Comparison of ENCODE assay signal across 19 mouse cellular contexts in the genomic region with DNA sequence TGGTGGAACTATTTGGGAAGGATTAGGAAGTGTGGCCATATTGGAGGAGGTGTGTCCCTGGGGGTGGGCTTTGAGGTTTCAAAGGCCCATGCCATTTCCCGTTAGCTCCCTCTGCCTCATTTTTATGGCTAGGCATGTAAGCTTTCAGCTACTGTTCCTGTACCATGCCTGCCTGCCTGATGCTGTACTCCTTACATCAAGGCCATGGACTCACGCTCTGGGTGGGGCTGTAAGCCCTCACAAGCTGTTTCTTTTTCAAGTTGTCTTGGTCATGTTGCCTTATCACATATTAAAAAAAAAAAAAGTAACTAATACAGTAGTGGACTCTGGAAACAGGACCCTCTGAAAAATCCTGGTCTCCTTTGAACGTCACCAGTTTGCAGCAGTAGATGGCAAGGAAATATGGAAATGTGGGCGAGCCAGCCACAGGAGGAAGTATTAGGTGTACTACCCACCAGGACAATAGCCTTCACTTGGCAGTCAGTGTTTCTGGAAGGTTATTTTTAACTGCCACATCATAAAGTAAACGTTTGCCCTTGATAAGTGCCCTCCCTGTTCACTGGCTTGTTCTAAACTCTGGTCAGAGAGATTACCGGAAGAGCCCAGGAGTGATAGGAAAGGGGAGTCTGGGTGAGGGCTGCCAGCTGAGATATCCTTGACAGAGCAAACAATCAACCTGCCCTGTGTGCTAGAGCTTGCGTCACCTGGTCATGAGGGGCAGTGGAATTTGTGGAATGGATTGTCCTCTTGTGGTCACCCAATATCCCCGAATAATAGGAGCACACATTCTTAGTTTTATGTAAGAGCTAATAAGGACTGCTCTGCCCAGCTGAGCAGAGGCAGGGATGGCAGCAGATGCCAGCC.
DNase-seq lines count a peak whose midpoint lies in the region; ATAC-seq lines count a peak whose summit lies in the region.
"Had no signal": no experiment of that assay in that cellular context is flagged by ENCODE, and none has a peak within 500 bp of the region (broad histone marks: within the 10 kb centered on the region; RNA-seq: fewer than 3 reads in every experiment).

No protein-coding gene starts in this region.

- no peaks in the 10 kb centered on the region for H3K36me3 ChIP-seq in heart, embryonic 15.5 days
- H3K36me3 ChIP-seq in liver, embryonic 11.5 days (ENCODE audit: control insufficient read depth, insufficient read depth, low read length), result no peaks in the 10 kb centered on the region
- no peaks in the 10 kb centered on the region for H3K36me3 ChIP-seq in kidney, embryonic 16.5 days (ENCODE audit: insufficient read depth, low read length)
- H3K36me3 ChIP-seq: embryonic facial prominence, embryonic 12.5 days; forebrain, embryonic 15.5 days; limb, embryonic 13.5 days had no signal

- ATAC-seq in heart, embryonic 15.5 days (replicated peaks; ENCODE audit: insufficient number of reproducible peaks, insufficient read depth, low FRiP score, low read depth), result peak; percentile 87
- peak; percentile 51; the same call in 1 of the 2 replicates for ATAC-seq in liver, embryonic 11.5 days (replicated peaks; ENCODE audit: low FRiP score)
- ATAC-seq in inflammation-experienced regulatory T-cells, adult 6 months, result no peak
- no peak for ATAC-seq in kidney, embryonic 16.5 days (ENCODE audit: low FRiP score, low TSS enrichment)
- ATAC-seq: forebrain, embryonic 15.5 days; hindbrain, embryonic 16.5 days had no signal

- no peak overlapping the region for H3K9ac ChIP-seq in heart, embryonic 15.5 days
- H3K9ac ChIP-seq in liver, embryonic 11.5 days (ENCODE audit: low read depth, low read length), result no peak overlapping the region
- no peak overlapping the region for H3K9ac ChIP-seq in kidney, embryonic 16.5 days (replicated peaks; ENCODE audit: low read length)
- H3K9ac ChIP-seq: embryonic facial prominence, embryonic 12.5 days; forebrain, embryonic 15.5 days; limb, embryonic 13.5 days had no signal

- no peaks in the 10 kb centered on the region for H3K27me3 ChIP-seq in heart, embryonic 15.5 days
- H3K27me3 ChIP-seq in liver, embryonic 11.5 days (replicated peaks; ENCODE audit: control insufficient read depth, insufficient read depth, low read length), result no peaks in the 10 kb centered on the region
- H3K27me3 ChIP-seq in kidney, embryonic 16.5 days (ENCODE audit: insufficient read depth, low read length), result no peaks in the 10 kb centered on the region
- H3K27me3 ChIP-seq: embryonic facial prominence, embryonic 12.5 days; forebrain, embryonic 15.5 days; limb, embryonic 13.5 days had no signal

- H3K4me2 ChIP-seq in heart, embryonic 15.5 days, result peak overlapping the region; percentile 24
- no peak overlapping the region for H3K4me2 ChIP-seq in liver, embryonic 11.5 days
- no peak overlapping the region for H3K4me2 ChIP-seq in kidney, embryonic 16.5 days (replicated peaks; ENCODE audit: low read depth, low read length)
- H3K4me2 ChIP-seq: embryonic facial prominence, embryonic 12.5 days; forebrain, embryonic 15.5 days; limb, embryonic 13.5 days had no signal

- H3K4me3 ChIP-seq in heart, embryonic 15.5 days, result no peak overlapping the region
- H3K4me3 ChIP-seq in liver, embryonic 11.5 days (ENCODE audit: low read depth, low read length), result no peak overlapping the region
- H3K4me3 ChIP-seq in kidney, embryonic 16.5 days (ENCODE audit: low read length), result no peak overlapping the region
- H3K4me3 ChIP-seq: embryonic facial prominence, embryonic 12.5 days; forebrain, embryonic 15.5 days; limb, embryonic 13.5 days had no signal

- peak; percentile 89 for DNase-seq in Muller cell, postnatal 12 days (ENCODE audit: inconsistent ontology term)
- no peak for DNase-seq in liver, embryonic 11.5 days (ENCODE audit: low spot score)
- peak; percentile 49 for DNase-seq in lung, postnatal 14 days
- no peak for DNase-seq in kidney, postnatal 25 days
- DNase-seq in layer of hippocampus, postnatal 36 days, result no peak
- DNase-seq: adrenal gland, postnatal 25 days; B cell, adult 2 months; cerebellum, adult 11-12 months; layer of hippocampus, adult 9-11 months; midbrain, embryonic 14.5 days; right cerebral cortex, postnatal 4 days; thymus, postnatal 25 days had no signal

- H3K27ac ChIP-seq in heart, embryonic 15.5 days, result peak overlapping the region; percentile 92
- H3K27ac ChIP-seq in liver, embryonic 11.5 days (ENCODE audit: low read depth, low read length), result no peak overlapping the region
- H3K27ac ChIP-seq in kidney, embryonic 16.5 days (ENCODE audit: low read length), result no peak overlapping the region
- H3K27ac ChIP-seq: embryonic facial prominence, embryonic 12.5 days; forebrain, embryonic 15.5 days; limb, embryonic 13.5 days had no signal

- H3K9me3 ChIP-seq in heart, embryonic 15.5 days (replicated peaks), result no peaks in the 10 kb centered on the region
- no peaks in the 10 kb centered on the region for H3K9me3 ChIP-seq in liver, embryonic 11.5 days (ENCODE audit: control insufficient read depth, low read length)
- no peaks in the 10 kb centered on the region for H3K9me3 ChIP-seq in kidney, embryonic 16.5 days (ENCODE audit: low read length)
- H3K9me3 ChIP-seq: embryonic facial prominence, embryonic 12.5 days; forebrain, embryonic 15.5 days; limb, embryonic 13.5 days had no signal

- H3K4me1 ChIP-seq in heart, embryonic 15.5 days (replicated peaks), result peaks cover 21% of the 10 kb centered on the region
- H3K4me1 ChIP-seq in liver, embryonic 11.5 days (replicated peaks; ENCODE audit: control insufficient read depth, insufficient read depth, low read length), result no peaks in the 10 kb centered on the region; the same call in 1 of the 2 replicates
- peaks cover 3% of the 10 kb centered on the region; the same call in 1 of the 2 replicates for H3K4me1 ChIP-seq in kidney, embryonic 16.5 days (ENCODE audit: insufficient read depth, low read length)
- H3K4me1 ChIP-seq: embryonic facial prominence, embryonic 12.5 days; forebrain, embryonic 15.5 days had no signal

- WGBS in heart, embryonic 15.5 days, result 26% methylated on average over 8 of the region's 8 CpGs
- WGBS in liver, embryonic 11.5 days, result 59% methylated on average over 8 of the region's 8 CpGs
- WGBS in kidney, embryonic 16.5 days, result 72% methylated on average over 8 of the region's 8 CpGs

Comparison
In these comparisons a context has a peak if more than half of its experiments do, and no peak if none do; other contexts are left out.
1. DNase-seq: peak in Muller cell, postnatal 12 days (single experiment) and lung, postnatal 14 days (single experiment); none in liver, embryonic 11.5 days (single experiment), kidney, postnatal 25 days (0 of 2) and layer of hippocampus, postnatal 36 days (0 of 2).
2. ATAC-seq: peak in heart, embryonic 15.5 days (single experiment) and liver, embryonic 11.5 days (single experiment); none in inflammation-experienced regulatory T-cells, adult 6 months (single experiment) and kidney, embryonic 16.5 days (single experiment).